In the genomic region with DNA sequence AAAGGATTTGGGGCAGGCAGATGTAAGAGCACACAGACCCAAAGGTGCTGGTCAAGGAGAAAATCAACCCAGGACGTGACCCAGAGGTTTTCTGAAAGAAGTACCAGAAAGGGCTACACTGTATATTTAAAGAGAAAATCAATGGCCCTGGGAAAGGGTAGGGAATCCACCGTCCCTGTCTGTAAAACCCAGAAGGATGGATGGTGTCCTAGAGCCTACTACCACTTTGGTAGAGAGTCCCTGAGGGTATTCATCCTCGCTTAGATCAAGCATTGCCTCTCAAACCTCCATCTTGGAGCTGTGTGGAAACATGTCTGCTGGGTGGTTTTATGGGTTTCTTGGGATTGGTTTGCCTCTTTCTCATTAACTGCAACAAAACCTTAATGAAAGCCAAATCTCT, we compare ENCODE assay signal across 9 mouse cellular contexts. TPM values are rescaled to one million over a fixed set of nuclear protein-coding genes. Genes with fewer than 3 reads are reported as not detected.
DNase-seq lines count a peak whose midpoint lies in the region; ATAC-seq and TF ChIP-seq lines count a peak whose summit lies in the region.
"Had no signal": no experiment of that assay in that cellular context is flagged by ENCODE, and none has a peak within 500 bp of the region (broad histone marks: within the 10 kb centered on the region; RNA-seq: fewer than 3 reads in every experiment).

No protein-coding gene starts in this region.

- TF ChIP-seq CTCF in heart, adult 2 months (IDR thresholded peaks at IDR 0.05) = no peak
- TF ChIP-seq CTCF in forebrain, postnatal 0 days (IDR thresholded peaks at IDR 0.05; ENCODE audit: low read depth) = no peak

- no peaks in the 10 kb centered on the region for H3K36me3 ChIP-seq in heart, adult 2 months (ENCODE audit: control insufficient read depth, insufficient read depth, low read length)
- no peaks in the 10 kb centered on the region for H3K36me3 ChIP-seq in ES-E14 (ENCODE audit: control insufficient read depth, insufficient read depth, low read length, poor library complexity, severe bottlenecking)
- H3K36me3 ChIP-seq in forebrain, postnatal 0 days (ENCODE audit: insufficient read depth) = no peaks in the 10 kb centered on the region
- H3K36me3 ChIP-seq in midbrain, embryonic 10.5 days = no peaks in the 10 kb centered on the region

- H3K79me2 ChIP-seq in heart, adult 2 months (replicated peaks; ENCODE audit: control insufficient read depth, insufficient read depth, low read length) = no peaks in the 10 kb centered on the region

- WGBS in heart, adult 2 months = 47% methylated on average over 3 of the region's 3 CpGs
- 16% methylated on average over 3 of the region's 3 CpGs for WGBS in forebrain, postnatal 0 days
- WGBS in midbrain, embryonic 10.5 days = 15% methylated on average over 3 of the region's 3 CpGs

- H3K9ac ChIP-seq in heart, adult 2 months (ENCODE audit: low read depth, low read length) = peak overlapping the region; percentile 30; the same call in 1 of the 2 replicates
- H3K9ac ChIP-seq in ES-E14 (ENCODE audit: insufficient read depth, low read depth, low read length, poor library complexity, severe bottlenecking) = peak overlapping the region; percentile 15; the same call in 1 of the 2 replicates
- H3K9ac ChIP-seq in forebrain, postnatal 0 days = peak overlapping the region; percentile 86

- no peak for TF ChIP-seq EP300 in heart, adult 2 months (IDR thresholded peaks at IDR 0.05; ENCODE audit: insufficient read depth, low read depth, low read length)

- H3K27ac ChIP-seq in heart, adult 2 months = no peak overlapping the region; the same call in none of the 2 replicates
- H3K27ac ChIP-seq in ES-E14 (ENCODE audit: insufficient read depth, low read depth, low read length, poor library complexity, severe bottlenecking) = no peak overlapping the region
- H3K27ac ChIP-seq in forebrain, postnatal 0 days (ENCODE audit: low read depth, low read length) = peak overlapping the region; percentile 87
- H3K27ac ChIP-seq in midbrain, embryonic 10.5 days (replicated peaks) = peak overlapping the region; percentile 95

- ATAC-seq in forebrain, postnatal 0 days = no peak

- no peak for DNase-seq in heart, adult 2 months
- DNase-seq in heart, postnatal 4 days = no peak
- no peak for DNase-seq in ES-E14 (ENCODE audit: low read depth, low spot score)
- peak; percentile 59 for DNase-seq in forebrain, postnatal 0 days
- peak; percentile 15 for DNase-seq in midbrain, embryonic 10.5 days (ENCODE audit: low spot score)
- DNase-seq in urinary bladder, postnatal 4 days (ENCODE audit: low spot score in 2 of 2) = no peak
- no peak for DNase-seq in spleen, postnatal 14 days (ENCODE audit: low spot score in 2 of 2)
- no peak for DNase-seq in layer of hippocampus, adult 18-20 months (ENCODE audit: low spot score in 2 of 2)

- H3K4me3 ChIP-seq in heart, adult 2 months = peak overlapping the region; percentile 64
- H3K4me3 ChIP-seq in ES-E14 (ENCODE audit: insufficient read depth in 1 of 2, low read depth in 1 of 2, low read length in 2 of 2, poor library complexity in 1 of 2, severe bottlenecking in 1 of 2) = peak overlapping the region; percentile 96; a peak in 3 of 4 replicates
- H3K4me3 ChIP-seq in forebrain, postnatal 0 days (ENCODE audit: low read depth, low read length) = peak overlapping the region; percentile 86
- H3K4me3 ChIP-seq in midbrain, embryonic 10.5 days = peak overlapping the region; percentile 81

- no peaks in the 10 kb centered on the region for H3K9me3 ChIP-seq in ES-E14 (ENCODE audit: control insufficient read depth, insufficient read depth, low read depth, low read length)
- no peaks in the 10 kb centered on the region for H3K9me3 ChIP-seq in forebrain, postnatal 0 days (ENCODE audit: low read length)
- no peaks in the 10 kb centered on the region for H3K9me3 ChIP-seq in midbrain, embryonic 10.5 days (replicated peaks)

- peaks cover 2% of the 10 kb centered on the region; the same call in 1 of the 2 replicates for H3K4me1 ChIP-seq in heart, adult 2 months (ENCODE audit: control insufficient read depth, insufficient read depth, low read length)
- 0 out of 4 replicates have a peak, but pooled peaks cover 0 to 3% of the 10 kb centered on the region in 2 experiments for H3K4me1 ChIP-seq in ES-E14 (ENCODE audit: control insufficient read depth in 2 of 2, insufficient read depth in 2 of 2, low read length in 2 of 2, poor library complexity in 1 of 2)
- 0 out of 2 replicates have a peak, but pooled peaks cover 5% of the 10 kb centered on the region for H3K4me1 ChIP-seq in forebrain, postnatal 0 days (ENCODE audit: insufficient read depth)
- H3K4me1 ChIP-seq in midbrain, embryonic 10.5 days = peaks cover 41% of the 10 kb centered on the region

- in situ Hi-C loops in ES-E14 (cut with MboI; ENCODE audit: low sequenced_read_pairs in 2 of 2, unreplicated experiment in 2 of 2) = no loop called here

- peak overlapping the region; percentile 65 for H3K4me2 ChIP-seq in forebrain, postnatal 0 days (ENCODE audit: low read depth)

- no peaks in the 10 kb centered on the region for H3K27me3 ChIP-seq in heart, adult 2 months (ENCODE audit: control insufficient read depth, insufficient read depth, low read length)
- H3K27me3 ChIP-seq in forebrain, postnatal 0 days (ENCODE audit: insufficient read depth, low read length) = no peaks in the 10 kb centered on the region
- H3K27me3 ChIP-seq in midbrain, embryonic 10.5 days (ENCODE audit: low read depth, poor library complexity, severe bottlenecking) = no peaks in the 10 kb centered on the region

- intact Hi-C loops in heart, adult 2 months (cut with DNase I) = loop anchor here (5.0 to 10.0 kb wide), 2 partner anchors 113 to 630 kb away; partner anchors contain the start of genes 0610037L13Rik and Ndc1

- no peak for TF ChIP-seq POLR2A in heart, adult 2 months (IDR thresholded peaks at IDR 0.05; ENCODE audit: insufficient read depth, low read depth, low read length)

TF ChIP-seq in ES-E14, 5 proteins besides CTCF, POLR2A, EP300 and RAD21:
- TF ChIP-seq HCFC1 (IDR thresholded peaks at IDR 0.05; ENCODE audit: borderline replicate concordance, insufficient read depth, low read length) = no peak
- TF ChIP-seq ZNF384 (IDR thresholded peaks at IDR 0.05; ENCODE audit: low read depth, low read length) = no peak
- no peak for TF ChIP-seq ZC3H11A (IDR thresholded peaks at IDR 0.05; ENCODE audit: borderline replicate concordance, low read depth, low read length)
- TF ChIP-seq CHD2 (IDR thresholded peaks at IDR 0.05; ENCODE audit: low read depth, low read length) = no peak
- TF ChIP-seq MAFK (IDR thresholded peaks at IDR 0.05; ENCODE audit: insufficient read depth, low read depth, low read length) = no peak

RNA-seq across cellular contexts. Expression of gene Hspb11, which starts 1.0 kb away (rescaled TPM):
- 10 to 100 TPM in 1 of 2 experiments, 1 to 10 TPM in 1; 9.4 to 11.3 TPM for total RNA-seq in heart, adult 2 months (2021)
- 2.3 and 3.9 TPM in 2 replicates for polyA plus RNA-seq in heart, adult 2 months (2012; rRNA removed)
- 10 to 100 TPM; 16.1 to 18.4 TPM for total RNA-seq in heart, postnatal 4 days (2021)
- 6.4 and 9.4 TPM in 2 replicates for total RNA-seq in ES-E14 (2012; rRNA removed)
- 17.9 and 20.4 TPM in 2 replicates for total RNA-seq in forebrain, postnatal 0 days (2014; rRNA removed)
- polyA plus RNA-seq in forebrain, postnatal 0 days (2015; fragmentation: Nextera tagmentation; extraction: Ambion mirVana) = 40.5 and 43.8 TPM in 2 replicates
- polyA plus RNA-seq in midbrain, embryonic 10.5 days (2016; fragmentation: Nextera tagmentation; extraction: Ambion mirVana) = 25.6 and 25.9 TPM in 2 replicates
- total RNA-seq in layer of hippocampus, adult 18-20 months (2021) = 10 to 100 TPM; 21.8 to 23.0 TPM

RNA-seq across cellular contexts. Expression of gene Lrrc42, which starts 1.1 kb away (rescaled TPM):
- total RNA-seq in heart, adult 2 months (2021) = 10 to 100 TPM in 1 of 2 experiments, 1 to 10 TPM in 1; 9.6 to 10.1 TPM
- polyA plus RNA-seq in heart, adult 2 months (2012; rRNA removed) = 5.0 and 8.6 TPM in 2 replicates
- 10 to 100 TPM; 23.1 to 24.9 TPM for total RNA-seq in heart, postnatal 4 days (2021)
- total RNA-seq in ES-E14 (2012; rRNA removed) = 14.4 and 24.0 TPM in 2 replicates
- 12.4 and 14.7 TPM in 2 replicates for total RNA-seq in forebrain, postnatal 0 days (2014; rRNA removed)
- polyA plus RNA-seq in forebrain, postnatal 0 days (2015; fragmentation: Nextera tagmentation; extraction: Ambion mirVana) = 27.9 and 36.4 TPM in 2 replicates
- polyA plus RNA-seq in midbrain, embryonic 10.5 days (2016; fragmentation: Nextera tagmentation; extraction: Ambion mirVana) = 75.0 and 83.0 TPM in 2 replicates
- 10 to 100 TPM; 35.7 to 37.7 TPM for total RNA-seq in layer of hippocampus, adult 18-20 months (2021)

RNA-seq across cellular contexts. Expression of gene Ldlrad1, which starts 45.4 kb away (rescaled TPM):
- not detected for total RNA-seq in heart, adult 2 months (2021)
- 2.1 TPM in 1 of 2 replicates, not detected in the other for polyA plus RNA-seq in heart, adult 2 months (2012; rRNA removed)
- total RNA-seq in heart, postnatal 4 days (2021) = not detected
- not detected in 2 replicates for total RNA-seq in ES-E14 (2012; rRNA removed)
- 0.69 TPM in 1 of 2 replicates, not detected in the other for total RNA-seq in forebrain, postnatal 0 days (2014; rRNA removed)
- not detected in 2 replicates for polyA plus RNA-seq in forebrain, postnatal 0 days (2015; fragmentation: Nextera tagmentation; extraction: Ambion mirVana)
- not detected in 2 replicates for polyA plus RNA-seq in midbrain, embryonic 10.5 days (2016; fragmentation: Nextera tagmentation; extraction: Ambion mirVana)
- not detected for total RNA-seq in layer of hippocampus, adult 18-20 months (2021)

RNA-seq across cellular contexts. Expression of gene Dio1, which starts 52.6 kb away (rescaled TPM):
- not detected for total RNA-seq in heart, adult 2 months (2021)
- polyA plus RNA-seq in heart, adult 2 months (2012; rRNA removed) = not detected in 2 replicates
- not detected for total RNA-seq in heart, postnatal 4 days (2021)
- total RNA-seq in ES-E14 (2012; rRNA removed) = not detected in 2 replicates
- not detected in 2 replicates for total RNA-seq in forebrain, postnatal 0 days (2014; rRNA removed)
- not detected in 2 replicates for polyA plus RNA-seq in forebrain, postnatal 0 days (2015; fragmentation: Nextera tagmentation; extraction: Ambion mirVana)
- polyA plus RNA-seq in midbrain, embryonic 10.5 days (2016; fragmentation: Nextera tagmentation; extraction: Ambion mirVana) = not detected in 2 replicates
- not detected for total RNA-seq in layer of hippocampus, adult 18-20 months (2021)
- total RNA-seq: neutrophil, adult 5-6 weeks had no signal

RNA-seq across cellular contexts. Expression of gene Yipf1, which starts 59.7 kb away (rescaled TPM):
- 10 to 100 TPM; 17.6 to 19.3 TPM for total RNA-seq in heart, adult 2 months (2021)
- 23.3 and 28.9 TPM in 2 replicates for polyA plus RNA-seq in heart, adult 2 months (2012; rRNA removed)
- total RNA-seq in heart, postnatal 4 days (2021) = 10 to 100 TPM; 28.0 to 32.3 TPM
- total RNA-seq in ES-E14 (2012; rRNA removed) = 31.6 and 34.5 TPM in 2 replicates
- total RNA-seq in forebrain, postnatal 0 days (2014; rRNA removed) = 47.6 and 65.3 TPM in 2 replicates
- 60.2 and 61.5 TPM in 2 replicates for polyA plus RNA-seq in forebrain, postnatal 0 days (2015; fragmentation: Nextera tagmentation; extraction: Ambion mirVana)
- polyA plus RNA-seq in midbrain, embryonic 10.5 days (2016; fragmentation: Nextera tagmentation; extraction: Ambion mirVana) = 37.8 and 42.6 TPM in 2 replicates
- 10 to 100 TPM; 54.9 to 58.4 TPM for total RNA-seq in layer of hippocampus, adult 18-20 months (2021)

Comparison
In these comparisons a context has a peak if more than half of its experiments do, and no peak if none do; other contexts are left out.
1. DNase-seq: peak in forebrain, postnatal 0 days (single experiment) and midbrain, embryonic 10.5 days (single experiment); none in heart, adult 2 months (0 of 2), heart, postnatal 4 days (single experiment), ES-E14 (single experiment), urinary bladder, postnatal 4 days (0 of 2), spleen, postnatal 14 days (0 of 2) and layer of hippocampus, adult 18-20 months (0 of 2).
2. H3K27ac ChIP-seq: peak in forebrain, postnatal 0 days (single experiment) and midbrain, embryonic 10.5 days (single experiment); none in heart, adult 2 months (single experiment) and ES-E14 (single experiment).
3. H3K9ac ChIP-seq: peak in every context shown above with its lines; median percentile 86 in forebrain, postnatal 0 days; 30 in heart, adult 2 months; 15 in ES-E14.
4. Peak in every context shown above with its lines, with median percentiles within 50 percentile points of each other: H3K4me3 ChIP-seq.